Mouse (Mus musculus): ENCODE results near the gene Catsperz. TPM values are rescaled to one million over a fixed set of nuclear protein-coding genes. Genes with fewer than 3 reads are reported as not detected.

Gene Catsperz
- total RNA-seq, 2 experiments from 2014 or later: not detected

DNA sequence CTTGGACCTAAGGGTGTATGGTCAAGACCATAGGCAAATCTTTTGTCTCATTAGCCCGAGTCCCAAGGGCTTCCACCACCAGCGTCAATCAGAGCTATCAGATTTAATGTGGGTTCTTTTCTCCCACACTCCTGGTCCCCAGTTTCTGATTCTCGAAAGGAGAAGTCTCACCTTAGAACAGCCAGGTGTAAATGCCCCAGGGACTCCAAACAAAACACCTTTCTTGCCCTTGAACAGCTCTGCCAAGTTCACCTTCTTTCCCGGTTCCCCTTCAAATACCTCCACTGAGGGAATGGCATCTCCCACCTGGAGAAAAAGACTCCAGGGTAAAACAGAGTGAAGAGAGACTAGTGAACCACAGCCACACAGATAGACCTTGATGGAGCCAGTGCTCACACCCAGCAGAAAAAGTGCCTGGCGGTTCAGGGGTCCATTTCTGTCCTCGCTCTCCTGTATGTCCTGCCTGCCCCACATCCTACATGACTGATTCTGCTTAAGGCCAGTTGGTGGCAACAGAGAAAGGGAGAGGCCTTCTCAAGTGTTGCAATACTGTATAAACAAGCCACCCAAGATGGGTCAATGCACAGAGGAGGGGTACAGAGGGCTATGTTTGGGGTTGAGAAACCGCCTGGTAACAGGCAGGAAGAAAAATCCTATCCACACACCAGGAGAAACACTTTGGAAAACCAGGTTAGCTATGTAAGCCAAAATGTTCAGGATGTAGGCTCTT, 17.2 kb downstream of the Catsperz start:
- DNase-seq: no peak

DNA sequence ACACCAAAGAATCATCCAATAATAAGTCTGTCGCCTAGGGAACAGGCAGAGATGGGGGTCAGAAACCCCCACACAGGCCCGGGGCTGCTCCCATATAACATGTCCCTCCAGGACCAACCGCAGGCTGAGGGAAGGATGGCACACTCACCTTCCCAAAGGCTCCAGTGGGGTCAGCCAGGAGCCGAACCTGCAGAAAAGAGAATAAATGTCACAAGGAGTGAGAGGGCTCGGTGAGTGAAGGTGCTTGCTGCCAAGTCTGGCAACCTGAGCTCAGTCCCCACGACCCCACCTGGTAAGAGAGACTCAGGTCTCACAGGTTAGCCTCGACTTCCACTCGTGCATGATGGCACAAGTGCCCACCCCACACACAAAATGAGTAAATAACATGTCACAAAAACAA, 18.1 kb downstream of the Catsperz start:
- DNase-seq: no peak

DNA sequence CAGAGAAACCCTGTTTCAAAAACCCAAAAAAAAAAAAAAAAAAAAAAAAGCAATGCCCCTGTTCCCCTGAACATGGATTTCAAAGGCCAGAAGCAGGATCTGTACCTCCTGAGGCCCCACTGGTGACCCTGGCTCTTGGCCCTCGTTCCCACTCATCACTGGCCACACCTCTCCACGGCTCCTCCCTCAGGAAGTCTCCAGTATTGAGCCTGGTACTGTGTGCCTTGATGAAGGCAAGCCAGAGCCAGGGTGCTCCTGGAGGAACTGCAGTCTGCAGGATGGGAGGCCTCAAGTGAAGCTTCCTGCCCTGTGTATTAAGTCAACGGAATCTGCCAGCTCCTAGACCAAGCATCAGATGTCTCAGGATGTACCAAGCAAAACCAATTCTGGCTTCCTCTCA, 19.0 kb downstream of the Catsperz start:
- no peak for DNase-seq

DNA sequence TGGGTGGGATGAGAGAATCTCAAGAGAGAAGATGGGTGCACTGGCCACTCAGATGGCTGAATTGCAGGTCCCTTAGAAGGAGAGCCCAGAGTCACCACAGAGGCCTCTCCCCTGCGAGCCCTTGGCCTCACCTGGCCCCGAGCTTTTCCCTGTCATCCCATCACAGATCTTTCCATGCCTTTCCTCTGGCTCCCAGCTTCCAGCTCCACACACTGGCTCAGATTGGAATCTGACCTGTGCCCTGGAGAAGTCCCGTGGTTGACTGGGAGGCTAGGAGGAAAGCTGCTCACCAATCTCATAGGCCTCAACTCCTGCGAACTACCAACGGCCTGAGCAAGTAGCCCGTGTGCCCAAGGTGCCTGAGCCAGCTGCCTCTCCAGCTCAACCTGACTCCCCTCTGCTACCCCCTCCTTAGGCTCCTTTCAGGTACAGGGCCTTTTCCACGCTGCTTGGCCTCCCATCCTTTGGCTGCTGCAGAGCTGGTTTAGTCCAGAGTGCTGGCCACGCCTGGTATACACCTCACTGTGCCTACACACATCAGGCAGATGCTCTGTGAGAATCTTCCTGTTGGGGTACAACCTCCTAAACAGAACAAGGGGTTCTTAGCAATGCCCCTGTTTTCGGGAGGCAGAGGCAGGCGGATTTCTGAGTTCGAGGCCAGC, 19.6 kb downstream of the Catsperz start:
- DNase-seq: no peak

DNA sequence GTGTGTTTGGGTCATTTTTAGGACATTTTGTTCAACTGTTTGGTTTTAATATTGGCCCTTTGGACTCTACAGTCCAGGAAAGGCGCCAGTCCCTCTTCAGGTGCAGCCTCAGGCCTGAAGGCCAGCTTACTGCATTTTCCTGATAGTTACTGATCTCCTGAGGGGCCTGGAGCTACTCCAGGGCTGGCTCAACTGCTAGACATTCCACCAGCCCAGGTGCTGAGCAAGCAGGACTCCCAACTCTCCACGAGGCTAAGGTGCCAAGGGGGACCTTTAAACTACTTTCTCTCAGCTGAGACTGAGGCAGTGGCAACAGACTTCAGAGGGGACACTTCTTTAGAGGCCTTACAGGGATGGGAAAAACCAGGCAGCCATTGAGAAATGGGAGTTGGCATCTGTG, 20.3 kb downstream of the Catsperz start:
- no peak for DNase-seq

DNA sequence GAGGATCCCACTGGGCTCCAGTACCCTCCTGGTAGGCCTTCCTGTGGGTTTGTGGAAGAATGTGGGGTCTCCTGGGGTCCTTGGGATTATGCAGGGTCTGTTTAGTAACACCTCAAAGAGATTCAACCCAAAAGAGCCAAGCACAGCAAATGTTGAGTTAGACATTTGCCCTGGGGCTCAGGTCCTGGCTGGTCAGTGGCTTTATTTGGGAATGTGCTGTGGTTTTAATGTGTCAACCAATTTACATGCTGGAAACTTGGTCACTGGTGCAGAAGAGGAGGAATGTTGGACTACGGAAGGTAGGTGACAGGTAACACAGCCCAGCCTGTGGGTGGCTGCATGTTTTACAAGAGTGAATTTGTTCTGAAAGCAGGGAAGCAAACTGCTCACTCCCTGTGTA, 22.1 kb downstream of the Catsperz start:
- no peak for DNase-seq

DNA sequence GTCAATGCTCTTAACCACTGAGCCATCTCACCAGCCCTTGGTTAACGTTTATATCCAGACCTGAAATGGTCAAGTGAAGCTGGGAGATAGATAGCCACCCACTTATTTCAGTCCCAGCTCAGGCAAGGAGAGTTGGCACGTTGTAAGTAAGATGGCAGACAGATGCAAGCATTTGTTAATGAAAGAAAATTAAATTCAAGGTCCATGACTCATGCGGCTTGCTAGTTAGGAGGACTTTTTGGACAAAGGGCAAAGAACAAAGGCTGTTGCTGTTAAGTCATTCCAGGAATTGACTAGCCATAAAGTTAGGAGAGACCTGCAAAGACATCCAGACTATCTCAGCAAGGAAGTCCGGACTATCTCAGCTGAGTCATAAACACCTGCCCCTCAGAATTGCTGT, 25.5 kb downstream of the Catsperz start:
- no peak for DNase-seq

DNA sequence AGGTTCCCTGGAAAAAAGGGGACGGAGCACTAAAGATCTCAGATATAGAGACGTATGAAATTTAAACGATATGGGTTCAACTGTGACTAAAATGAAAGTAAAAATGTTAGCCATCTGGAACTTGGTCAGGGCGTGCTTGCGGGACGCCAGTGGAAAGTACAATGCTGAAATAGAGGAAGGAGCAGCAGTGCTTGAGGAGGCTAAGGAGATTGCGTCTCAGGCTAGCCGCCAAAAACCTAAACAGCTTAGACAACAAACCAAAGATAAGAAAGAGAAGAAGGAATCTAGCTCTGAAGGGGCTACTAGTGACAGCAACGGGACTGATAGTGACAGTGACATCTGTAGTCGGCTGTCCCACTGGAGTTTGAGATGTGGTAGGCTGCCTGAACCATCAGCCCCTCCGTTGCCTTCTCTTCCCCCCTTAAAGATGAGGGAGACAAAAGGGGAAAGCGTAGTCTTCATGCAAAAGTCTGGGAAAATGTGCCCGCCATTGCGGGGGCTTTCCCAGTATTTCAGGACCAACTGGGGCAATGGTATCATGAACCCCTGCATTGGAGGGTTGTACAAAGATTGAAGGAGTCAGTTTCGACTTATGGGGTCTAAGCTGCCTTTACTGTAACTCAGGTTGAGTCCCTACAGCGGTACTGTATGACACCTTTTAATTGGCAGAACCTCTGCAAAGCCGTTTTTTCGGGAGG, 29.4 kb downstream of the Catsperz start:
- DNase-seq: peak; percentile 1

DNA sequence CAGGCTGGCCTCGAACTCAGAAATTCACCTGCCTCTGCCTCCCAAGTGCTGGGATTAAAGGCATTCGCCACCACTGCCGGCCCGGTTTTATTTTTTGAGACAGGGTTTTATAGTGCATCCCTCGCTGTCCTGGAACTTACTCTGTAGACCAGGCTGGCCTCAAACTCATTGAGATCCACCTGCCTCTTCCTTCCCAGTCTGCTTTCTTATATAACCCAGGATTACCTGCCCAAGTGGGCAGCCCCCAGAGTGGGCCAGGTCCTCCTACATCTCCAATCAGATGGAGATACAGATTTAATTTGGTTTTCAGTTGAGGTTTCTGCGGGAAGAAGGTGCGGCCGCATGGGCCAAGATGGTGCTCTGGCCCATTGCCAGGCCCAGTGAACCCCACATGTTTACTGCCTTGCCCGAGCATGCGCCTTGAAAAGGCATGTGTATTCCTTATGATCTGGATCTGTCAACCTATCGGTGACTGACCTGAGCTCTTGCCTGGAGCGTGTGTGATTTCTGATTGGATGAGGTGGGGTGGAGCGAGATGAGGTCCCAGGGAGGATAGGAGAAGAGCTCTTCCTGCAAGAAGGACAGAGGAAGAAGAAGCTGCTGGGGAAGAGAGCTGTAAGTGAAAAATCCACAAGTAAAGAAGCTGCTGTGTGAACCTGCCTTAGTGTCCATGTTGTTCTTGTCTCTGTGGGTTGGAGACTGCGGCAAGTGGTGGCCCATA, 31.3 kb downstream of the Catsperz start:
- DNase-seq: peak; percentile 1

DNA sequence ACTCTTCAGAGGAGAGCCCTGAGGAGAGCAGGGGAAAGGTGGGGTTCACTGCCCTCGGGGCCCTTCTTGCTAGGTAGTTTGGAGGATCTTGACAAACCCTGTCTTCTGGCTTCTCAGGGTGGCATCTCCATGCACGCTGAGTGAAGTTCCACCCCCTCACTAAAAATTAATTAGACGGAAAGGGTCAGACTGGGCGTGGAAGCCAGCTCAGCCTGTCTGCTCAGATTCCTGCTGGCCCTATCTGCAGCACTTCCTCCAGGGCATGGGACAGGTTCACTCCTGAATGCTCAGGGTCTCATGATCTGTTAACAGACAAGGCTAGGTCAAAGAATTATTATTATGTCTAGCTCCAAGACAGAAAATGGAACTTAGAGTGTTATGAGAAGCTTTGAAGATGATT, 32.7 kb downstream of the Catsperz start:
- no peak for DNase-seq

DNA sequence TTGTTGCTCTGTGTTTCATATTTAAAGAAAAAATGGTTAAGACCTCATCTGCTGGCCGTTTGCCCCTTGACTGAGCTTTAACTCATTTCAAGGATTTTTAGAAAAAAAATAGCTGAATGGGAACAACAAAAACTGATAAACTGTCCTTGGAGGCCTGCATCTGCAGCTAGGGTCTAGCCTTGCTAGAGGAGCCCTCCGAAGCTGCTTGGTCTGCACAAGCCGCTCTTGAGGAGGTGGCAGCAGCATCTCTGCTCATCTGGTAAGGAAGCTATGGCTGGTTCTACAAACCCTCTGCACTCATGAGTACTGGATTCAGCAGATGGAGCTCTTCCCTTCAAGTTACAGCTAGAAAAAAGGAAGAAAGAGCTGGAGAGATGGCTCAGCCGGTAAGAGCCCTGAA, 47.2 kb downstream of the Catsperz start:
- DNase-seq: no peak

DNA sequence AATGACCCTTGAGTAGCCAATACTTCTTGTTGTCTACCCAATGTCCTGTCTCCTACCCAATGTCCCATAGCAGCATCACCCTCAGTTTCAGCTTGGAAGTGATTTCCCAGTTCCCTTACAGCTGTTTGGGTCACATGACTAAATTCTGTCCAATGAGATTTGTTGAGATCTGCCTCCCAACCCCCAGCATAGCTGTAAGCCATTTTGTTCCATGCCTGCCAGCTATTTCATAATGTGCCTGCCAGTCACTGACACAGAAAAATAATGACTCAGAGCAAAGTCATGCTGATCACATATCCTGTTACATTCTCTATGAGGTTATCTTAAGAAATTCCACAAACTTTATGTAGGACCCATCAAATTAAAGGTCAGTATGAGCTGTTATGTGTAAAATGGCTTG, 48.4 kb downstream of the Catsperz start:
- DNase-seq: no peak

DNA sequence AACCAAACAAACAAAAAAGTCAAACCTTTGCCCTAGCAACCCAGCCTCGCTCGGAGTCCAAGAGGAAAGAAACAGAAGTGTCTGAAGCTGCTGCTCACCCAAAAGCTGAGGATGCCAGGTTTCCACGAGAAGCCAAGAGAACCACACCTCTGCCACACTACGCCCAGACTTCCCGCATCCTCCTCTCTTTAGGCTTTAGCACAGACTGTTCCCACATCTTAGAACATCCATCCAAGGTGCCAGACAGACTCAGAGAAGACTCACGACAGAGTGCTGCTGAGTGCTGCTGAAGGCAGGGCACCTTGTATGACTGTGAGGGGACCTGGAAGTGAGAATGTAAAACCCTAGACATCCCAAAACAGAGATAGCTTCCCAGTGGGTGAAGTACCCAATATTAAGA, 49.3 kb downstream of the Catsperz start:
- DNase-seq: no peak

DNA sequence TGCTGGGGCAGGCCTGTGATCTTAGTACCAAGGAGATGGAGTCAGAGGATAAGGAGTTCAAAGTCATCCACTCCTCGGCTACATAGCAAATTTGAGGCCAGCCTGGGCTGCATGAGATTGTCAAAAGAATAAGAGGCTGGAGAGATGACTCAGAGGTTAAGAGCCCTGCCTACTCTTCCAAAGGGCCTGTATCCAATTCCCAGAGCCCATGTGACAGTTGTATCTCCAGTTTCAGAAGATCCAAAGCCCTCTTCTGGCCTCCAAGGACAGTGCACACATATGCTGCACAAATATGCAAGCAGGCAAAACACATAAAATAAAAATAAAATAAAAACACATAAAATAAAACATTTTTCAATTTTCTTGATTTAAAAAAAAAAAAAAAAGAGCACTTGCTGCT, 50.9 kb downstream of the Catsperz start:
- no peak for DNase-seq

DNA sequence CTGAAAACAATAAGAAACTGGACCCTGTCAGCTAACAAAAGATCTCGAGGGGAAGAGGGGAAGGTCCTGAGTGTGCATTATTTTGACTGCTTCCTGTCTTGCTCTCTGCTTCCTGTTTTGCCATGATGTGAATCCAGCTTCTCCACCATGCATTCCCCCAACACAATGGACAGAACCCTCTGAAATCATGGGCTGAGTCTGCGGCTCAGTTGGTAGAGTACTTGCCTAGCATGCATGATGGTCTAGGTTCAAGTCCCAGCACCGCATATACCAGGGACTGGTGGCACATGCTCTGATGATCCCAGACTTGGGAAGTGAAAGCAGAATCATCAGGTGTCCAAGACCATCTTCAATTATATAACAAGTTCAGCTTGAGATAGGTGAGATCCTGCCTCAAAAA, 52.5 kb downstream of the Catsperz start:
- DNase-seq: no peak

Small RNAs within 50 kb of the gene (microRNA-seq; reads per million reads assigned to microRNA genes)
- gene Mir6990: 1.6 to 2.8 reads per million in 2 experiments

Other genes starting within 250 kb of the Catsperz start
- gene Rps6ka4, start 84.7 kb downstream of the Catsperz start, total RNA-seq (2021): 10 to 100 TPM; 12.1 to 12.2 TPM
- gene Ccdc88b, start 67.2 kb downstream of the Catsperz start, total RNA-seq (2021): 1 to 10 TPM in 1 of 2 experiments, under 1 TPM in 1; 0.97 to 1.5 TPM
- gene Trmt112, start 15.7 kb downstream of the Catsperz start, total RNA-seq (2021): 10 to 100 TPM; 45.2 to 48.1 TPM
- gene Prdx5, start 15.3 kb downstream of the Catsperz start, total RNA-seq (2021): 100 to 1,000 TPM; 150 to 152 TPM
- 10 to 100 TPM; 45.8 to 45.9 TPM for gene Esrra, start 3.6 kb downstream of the Catsperz start, total RNA-seq (2021)
- gene Kcnk4, start 9.1 kb upstream of the Catsperz start, total RNA-seq (2021): not detected
- 10 to 100 TPM; 16.0 to 21.4 TPM for gene Bad, start 16.5 kb upstream of the Catsperz start, total RNA-seq (2021)
- gene Gpr137, start 17.1 kb upstream of the Catsperz start, total RNA-seq (2021): 1 to 10 TPM; 8.9 to 10.0 TPM
- gene Ppp1r14b, start 49.6 kb upstream of the Catsperz start, total RNA-seq (2021): 100 to 1,000 TPM; 261 to 293 TPM
- 10 to 100 TPM; 12.1 to 17.3 TPM for gene Plcb3, start 51.1 kb upstream of the Catsperz start, total RNA-seq (2021)
- gene Fkbp2, start 55.1 kb upstream of the Catsperz start, total RNA-seq (2021): 10 to 100 TPM; 16.6 to 23.3 TPM
- 10 to 100 TPM; 73.4 to 94.4 TPM for gene Vegfb, start 62.3 kb upstream of the Catsperz start, total RNA-seq (2021)
- 10 to 100 TPM; 32.5 to 33.9 TPM for gene Dnajc4, start 67.2 kb upstream of the Catsperz start, total RNA-seq (2021)
- 10 to 100 TPM; 16.6 to 21.4 TPM for gene Nudt22, start 70.7 kb upstream of the Catsperz start, total RNA-seq (2021)
- 10 to 100 TPM; 19.1 to 20.8 TPM for gene Trpt1, start 70.8 kb upstream of the Catsperz start, total RNA-seq (2021)
- 1 to 10 TPM; 1.7 to 4.9 TPM for gene Fermt3, start 94.1 kb upstream of the Catsperz start, total RNA-seq (2021)
- gene Stip1, start 114.6 kb upstream of the Catsperz start, total RNA-seq (2021): 100 to 1,000 TPM in 1 of 2 experiments, 10 to 100 TPM in 1; 98.2 to 100 TPM
- gene Macrod1, start 131.4 kb upstream of the Catsperz start, total RNA-seq (2021): 100 to 1,000 TPM; 201 to 216 TPM
- under 1 TPM; 0.61 to 0.99 TPM for gene Flrt1, start 180.3 kb upstream of the Catsperz start, total RNA-seq (2021)